In genomic region chr6:88278141-88278540, GRCm38 (mm10) we compare ENCODE assay signal across 29 mouse cellular contexts. TPM values are rescaled to one million over a fixed set of nuclear protein-coding genes. Genes with fewer than 3 reads are reported as not detected.
DNase-seq lines count a peak whose midpoint lies in the region; TF ChIP-seq lines count a peak whose summit lies in the region.
"Had no signal": no experiment of that assay in that cellular context is flagged by ENCODE, and none has a peak within 500 bp of the region (broad histone marks: within the 10 kb centered on the region; RNA-seq: fewer than 3 reads in every experiment).

No protein-coding gene starts in this region.

- no peak overlapping the region for H3K4me3 ChIP-seq in gastrocnemius, adult 2 months
- H3K4me3 ChIP-seq: embryonic facial prominence, embryonic 10.5 days; embryonic facial prominence, embryonic 13.5 days; erythroblast, embryonic 14.5 days; forebrain, embryonic 12.5 days; forebrain, embryonic 15.5 days; heart, embryonic 12.5 days; heart, embryonic 15.5 days; hindbrain, embryonic 10.5 days; hindbrain, embryonic 13.5 days; intestine, embryonic 15.5 days had no signal

- no peak overlapping the region for H3K27ac ChIP-seq in gastrocnemius, adult 2 months
- H3K27ac ChIP-seq: embryonic facial prominence, embryonic 10.5 days; embryonic facial prominence, embryonic 13.5 days; forebrain, embryonic 12.5 days; forebrain, embryonic 15.5 days; heart, embryonic 15.5 days; hindbrain, embryonic 10.5 days; hindbrain, embryonic 13.5 days; intestine, embryonic 15.5 days had no signal

- TF ChIP-seq CTCF in gastrocnemius, adult 2 months (IDR thresholded peaks at IDR 0.05) = no peak

- intact Hi-C loops in gastrocnemius, adult 2 months (cut with DNase I) = no loop called here

- DNase-seq in cerebellum, adult 11-12 months = peak; percentile 54
- no peak for DNase-seq in cerebellum, adult 11 months
- peak; percentile 12 for DNase-seq in gastrocnemius, adult 2 months
- no peak for DNase-seq in gastrocnemius, postnatal 25 days
- DNase-seq in cerebellum, postnatal 10 days = peak; percentile 28 to 44
- DNase-seq in cerebellum, postnatal 36 days = peak; percentile 29 to 36
- DNase-seq in adrenal gland, adult 8-10 months = no peak
- no peak for DNase-seq in testis, postnatal 14 days (ENCODE audit: low spot score)
- DNase-seq: adrenal gland, postnatal 10 days; adrenal gland, postnatal 36 days; embryo, embryonic 11 days; gastrocnemius, postnatal 10 days; heart, adult 11 months; heart, postnatal 10 days; heart, postnatal 36 days; kidney, adult 11 months; kidney, adult 8-10 months had no signal

RNA-seq across cellular contexts. Expression of gene Dnajb8, which starts 56.1 kb away (rescaled TPM):
- not detected for total RNA-seq in gastrocnemius, adult 2 months (2021)
- total RNA-seq in gastrocnemius, postnatal 25 days (2021) = not detected
- total RNA-seq in adrenal gland, adult 8-10 months (2022) = not detected
- total RNA-seq: adrenal gland, postnatal 10 days; adrenal gland, postnatal 36 days; ES-E14; gastrocnemius, postnatal 10 days; gastrocnemius, postnatal 4 days; heart, postnatal 10 days; heart, postnatal 36 days had no signal

Comparison
In these comparisons a context has a peak if more than half of its experiments do, and no peak if none do; other contexts are left out.
1. DNase-seq: peak in cerebellum, adult 11-12 months (single experiment), gastrocnemius, adult 2 months (single experiment), cerebellum, postnatal 10 days (2 of 2) and cerebellum, postnatal 36 days (2 of 2); none in cerebellum, adult 11 months (single experiment), gastrocnemius, postnatal 25 days (single experiment), adrenal gland, adult 8-10 months (single experiment) and testis, postnatal 14 days (single experiment).